Mouse (Mus musculus) megakaryocyte-erythroid progenitor cell, adult 5-6 weeks (primary cell): Measurements from ENCODE around the gene Serpinb5. TPM values are rescaled to one million over a fixed set of nuclear protein-coding genes. Genes with fewer than 3 reads are reported as not detected.
"Not testable (repeated sequence)": the region's sequence is repeated elsewhere in the genome, so short reads cannot be mapped to it uniquely, and the experiment has no call there.

Source experiments
- ATAC-seq: replicated peaks from 2 replicates; pipeline ENCODE4 v1.8.0; 2016; ENCODE audit warnings: mild to moderate bottlenecking, inconsistent platforms; ENCODE audit not compliant: severe bottlenecking, poor library complexity, low FRiP score, low TSS enrichment
- total RNA-seq, 2 experiments: library from RNA; stranded (forward) in 1 of 2; stranded (reverse) in 1 of 2; fragments of 200-1000, 215-1000 nt in 1 of 2; fragments of >200 nt in 1 of 2; fragmentation: Nextera tagmentation in 1 of 2; gene quantifications; 2 replicates each; pipeline ENCODE4 v1.2.3; 2014 to 2017

Gene Serpinb5
- not detected in 2 replicates for total RNA-seq (2014; fragmentation: Nextera tagmentation)
- total RNA-seq (2017): not detected in 2 replicates

- ATAC-seq: peak; percentile 98
Observed at GRCm38 (mm10) chr1:106860847-106861246, at the start of gene Serpinb5. TSS of gene Serpinb5 (plus strand) at chr1:106861173.

GRCm38 (mm10) chr1:106814864-106815263 is 46.1 kb upstream of the Serpinb5 start:
- no peak for ATAC-seq

- no peak for ATAC-seq
Observed at GRCm38 (mm10) chr1:106815265-106815664, 45.7 kb upstream of the Serpinb5 start.

GRCm38 (mm10) chr1:106816766-106817165 is 44.2 kb upstream of the Serpinb5 start:
- ATAC-seq: no peak

- ATAC-seq: peak; percentile 72
Observed at GRCm38 (mm10) chr1:106818323-106818722, 42.6 kb upstream of the Serpinb5 start.

GRCm38 (mm10) chr1:106822297-106822696 is 38.7 kb upstream of the Serpinb5 start:
- no peak for ATAC-seq

- peak; percentile 90 for ATAC-seq
Observed at GRCm38 (mm10) chr1:106828784-106829183, 32.2 kb upstream of the Serpinb5 start.

GRCm38 (mm10) chr1:106865543-106865942 is 4.6 kb downstream of the Serpinb5 start:
- no peak for ATAC-seq

GRCm38 (mm10) chr1:106866029-106866428 is 5.1 kb downstream of the Serpinb5 start:
- ATAC-seq: no peak

- ATAC-seq: no peak
Observed at GRCm38 (mm10) chr1:106866768-106867167, 5.8 kb downstream of the Serpinb5 start.

GRCm38 (mm10) chr1:106869986-106870385 is 9.0 kb downstream of the Serpinb5 start:
- no peak for ATAC-seq

GRCm38 (mm10) chr1:106875193-106875886 is 14.4 kb downstream of the Serpinb5 start:
- ATAC-seq: no peak

GRCm38 (mm10) chr1:106876147-106876546 is 15.2 kb downstream of the Serpinb5 start:
- no peak for ATAC-seq

- no peak for ATAC-seq
Observed at GRCm38 (mm10) chr1:106882723-106883122, 21.8 kb downstream of the Serpinb5 start.

- ATAC-seq: no peak
Observed at GRCm38 (mm10) chr1:106883369-106883768, 22.4 kb downstream of the Serpinb5 start.

- peak; percentile 89 for ATAC-seq
Observed at GRCm38 (mm10) chr1:106883812-106884211, 22.8 kb downstream of the Serpinb5 start.

GRCm38 (mm10) chr1:106895142-106895541 is 34.2 kb downstream of the Serpinb5 start:
- ATAC-seq: not testable (repeated sequence)

- peak; percentile 91 for ATAC-seq
Observed at GRCm38 (mm10) chr1:106901406-106901805, 40.4 kb downstream of the Serpinb5 start.

GRCm38 (mm10) chr1:106931954-106932353 is 71.0 kb downstream of the Serpinb5 start:
- no peak for ATAC-seq
